Mouse (Mus musculus) splenic B cell, adult 2 months (primary cell): ENCODE data around the gene Src.
"Not testable (repeated sequence)": the region's sequence is repeated elsewhere in the genome, so short reads cannot be mapped to it uniquely, and the experiment has no call there.

Experiments used
- DNase-seq: peaks from one replicate; pipeline ENCODE4 v3.0.0-alpha.2; 2011; ENCODE audit warnings: low read depth, low spot score
- H3K27me3 ChIP-seq: 2 replicates; pipeline ENCODE4 v1.6.1; 2012; ENCODE audit warnings: mild to moderate bottlenecking, low read length, moderate library complexity, mixed read lengths; ENCODE audit not compliant: control insufficient read depth, poor library complexity, insufficient read depth, severe bottlenecking
- H3K36me3 ChIP-seq: 2 replicates; pipeline ENCODE4 v1.6.1; 2012; ENCODE audit warnings: mild to moderate bottlenecking, low read length, moderate library complexity, mixed read lengths; ENCODE audit not compliant: control insufficient read depth, poor library complexity, insufficient read depth, severe bottlenecking

Gene Src

DNA sequence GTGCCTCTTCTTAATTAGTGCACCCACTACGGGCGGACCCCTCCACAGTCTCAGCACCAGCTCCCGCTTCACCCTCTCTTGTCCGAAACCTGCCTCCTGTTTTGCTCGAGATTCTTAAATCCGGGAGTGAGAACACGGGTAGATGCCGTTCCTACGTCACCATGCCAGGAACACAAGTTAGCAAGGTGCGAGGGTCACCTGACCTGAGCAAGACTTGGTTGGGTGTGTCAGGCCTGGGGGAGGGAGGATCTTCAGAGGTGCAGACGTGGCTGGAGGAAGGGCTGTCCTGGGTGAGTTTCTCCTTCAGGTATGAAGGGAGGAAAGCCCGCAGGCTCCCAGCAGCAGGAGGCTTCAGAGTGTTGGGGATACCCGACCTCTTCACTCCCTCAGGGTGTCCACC lies at the start of gene Src:
Src (plus strand) TSS at position 239 of the 400 bp plus-strand sequence.
- Histone ChIP-seq H3K36me3 (no peaks in the 10 kb centered on the region), H3K27me3 (no peaks in the 10 kb centered on the region)
- DNase-seq = no peak

- DNase-seq = no peak
- no peaks in the 10 kb centered on the region for H3K36me3 ChIP-seq
- no peaks in the 10 kb centered on the region for H3K27me3 ChIP-seq
Measured at GRCm38 (mm10) chr2:157371696-157372095, 46.5 kb upstream of the Src start.

GRCm38 (mm10) chr2:157373681-157374080 lies 44.6 kb upstream of the Src start:
- no peaks in the 10 kb centered on the region for H3K36me3 ChIP-seq
- no peak for DNase-seq

DNA sequence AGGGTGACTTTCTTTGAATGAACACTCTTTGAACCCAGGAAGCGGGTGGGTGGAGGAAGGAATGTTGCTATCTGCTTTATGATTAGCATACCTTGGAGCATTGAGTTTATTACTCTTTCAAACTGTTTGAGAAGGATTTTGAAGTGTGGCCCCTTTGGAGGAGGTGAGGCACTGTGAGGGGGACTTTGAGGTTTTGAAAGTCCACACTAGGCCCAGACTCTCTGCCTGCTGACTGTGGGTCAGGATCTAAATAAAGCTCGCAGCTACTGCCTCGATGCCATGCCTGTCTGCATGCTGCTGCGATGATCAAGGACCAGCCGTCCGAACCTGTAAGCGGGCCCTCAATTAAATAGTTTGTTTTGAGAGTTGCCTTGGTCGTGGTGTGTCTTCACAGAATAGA lies 43.2 kb upstream of the Src start:
- no peaks in the 10 kb centered on the region for H3K27me3 ChIP-seq
- H3K36me3 ChIP-seq = no peaks in the 10 kb centered on the region
- DNase-seq = no peak

More at GRCm38 (mm10) chr2:157373681-157374080, 44.6 kb upstream of the Src start:
- H3K27me3 ChIP-seq = no peaks in the 10 kb centered on the region

- no peaks in the 10 kb centered on the region for H3K27me3 ChIP-seq
- DNase-seq = no peak
- H3K36me3 ChIP-seq = no peaks in the 10 kb centered on the region
Measured at GRCm38 (mm10) chr2:157375794-157376757, 42.2 kb upstream of the Src start.

- DNase-seq = no peak
- Histone ChIP-seq H3K36me3 (peaks cover 2% of the 10 kb centered on the region; the same call in 1 of the 2 replicates), H3K27me3 (no peaks in the 10 kb centered on the region)
Measured at GRCm38 (mm10) chr2:157376995-157377394, 41.2 kb upstream of the Src start.

DNA sequence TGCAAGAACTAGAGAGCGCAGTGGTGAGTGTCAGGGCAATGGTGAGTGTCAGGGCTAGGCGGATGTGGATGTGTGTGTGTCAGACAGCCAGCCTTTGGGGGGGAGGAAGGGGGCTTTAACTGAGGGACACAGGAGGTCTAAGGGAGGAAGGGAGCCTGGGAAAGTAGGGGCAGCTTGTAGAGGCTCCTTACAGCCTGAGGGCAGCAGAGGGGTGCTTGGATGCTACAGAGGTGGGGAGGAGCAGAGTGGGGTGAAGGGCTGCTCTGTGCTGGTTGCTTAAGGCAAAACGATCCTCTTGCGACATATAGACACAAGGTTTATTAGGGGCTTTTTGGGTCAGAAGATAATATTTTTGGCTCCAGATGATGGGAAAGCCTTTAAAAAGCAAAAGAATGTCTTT lies 33.4 kb upstream of the Src start:
- peaks cover 3% of the 10 kb centered on the region; the same call in 1 of the 2 replicates for H3K36me3 ChIP-seq
- no peak for DNase-seq

GRCm38 (mm10) chr2:157388901-157389590 lies 29.2 kb upstream of the Src start:
- H3K27me3 ChIP-seq, H3K36me3 ChIP-seq, DNase-seq: not testable (repeated sequence)

More for the DNA sequence above, 33.4 kb upstream of the Src start:
- no peaks in the 10 kb centered on the region for H3K27me3 ChIP-seq

DNA sequence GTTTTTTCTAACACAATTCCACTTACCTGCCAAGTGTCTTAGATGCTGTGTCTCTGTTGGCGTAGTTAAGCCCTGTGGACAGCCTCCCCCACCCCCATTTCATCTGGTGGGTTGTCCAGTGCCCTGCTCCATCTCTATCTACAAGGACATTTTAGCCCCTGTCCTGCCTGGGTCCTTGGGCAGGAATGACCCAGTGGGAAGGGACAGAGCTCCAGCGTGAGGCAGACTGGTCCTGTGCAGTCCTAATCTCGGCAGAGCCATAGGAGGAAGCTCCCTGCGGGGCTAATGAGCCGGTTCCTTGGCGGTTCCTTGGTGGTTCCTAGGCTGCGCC lies 28.7 kb upstream of the Src start:
- DNase-seq = no peak
- Histone ChIP-seq H3K27me3 (no peaks in the 10 kb centered on the region), H3K36me3 (no peaks in the 10 kb centered on the region; the same call in 1 of the 2 replicates)

GRCm38 (mm10) chr2:157392331-157392730 lies 25.9 kb upstream of the Src start:
- Histone ChIP-seq H3K36me3 (peaks cover 3% of the 10 kb centered on the region), H3K27me3 (no peaks in the 10 kb centered on the region)
- DNase-seq = no peak

GRCm38 (mm10) chr2:157393549-157393948 lies 24.7 kb upstream of the Src start:
- Histone ChIP-seq H3K27me3 (no peaks in the 10 kb centered on the region), H3K36me3 (peaks cover 3% of the 10 kb centered on the region)
- DNase-seq = no peak

DNA sequence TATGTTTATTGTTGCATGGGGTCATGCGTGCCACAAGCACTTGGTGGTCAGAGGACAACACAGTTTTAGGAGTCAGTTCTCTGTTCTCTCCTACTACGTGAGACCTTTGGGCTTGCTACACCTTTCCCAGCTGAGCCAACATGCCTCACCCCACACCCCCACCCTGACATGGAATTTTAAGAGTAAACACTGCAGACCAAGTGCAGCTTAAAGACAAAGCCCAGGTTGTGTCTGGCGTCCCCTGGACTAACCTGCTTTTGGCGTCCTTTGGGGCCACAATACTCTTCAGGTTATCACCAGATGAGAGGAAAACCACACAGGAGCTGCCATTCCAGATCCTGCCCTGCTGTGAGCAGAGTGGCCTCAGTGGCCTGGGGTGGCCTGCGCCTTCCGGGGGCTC lies 23.4 kb upstream of the Src start:
- H3K27me3 ChIP-seq = no peaks in the 10 kb centered on the region
- H3K36me3 ChIP-seq = peaks cover 3% of the 10 kb centered on the region
- DNase-seq = no peak

GRCm38 (mm10) chr2:157395371-157395770 lies 22.9 kb upstream of the Src start:
- no peaks in the 10 kb centered on the region for H3K27me3 ChIP-seq
- no peak for DNase-seq
- peaks cover 3% of the 10 kb centered on the region for H3K36me3 ChIP-seq

DNA sequence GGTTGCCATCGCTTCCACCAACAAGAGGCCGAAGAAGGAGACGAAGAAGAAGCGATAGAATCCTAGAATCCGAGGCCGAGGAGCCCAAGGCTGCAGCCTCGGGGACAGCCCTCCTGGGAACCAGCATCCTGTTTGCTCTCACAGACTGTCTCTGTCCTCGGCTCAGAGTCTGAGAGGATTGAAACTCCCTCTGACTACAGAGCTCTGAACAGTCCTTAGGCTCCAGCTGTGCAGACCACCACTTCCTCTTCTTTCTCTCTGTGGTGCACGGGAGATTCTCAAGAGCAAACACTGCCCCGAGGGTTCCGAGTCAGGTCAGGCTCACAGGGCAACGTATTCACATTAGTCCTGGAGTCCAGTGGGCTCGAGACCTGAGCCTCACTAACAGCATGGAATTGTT lies 22.3 kb upstream of the Src start:
- Histone ChIP-seq H3K36me3 (peaks cover 3% of the 10 kb centered on the region), H3K27me3 (no peaks in the 10 kb centered on the region)
- DNase-seq = peak; percentile 57

- DNase-seq = no peak
- no peaks in the 10 kb centered on the region for H3K27me3 ChIP-seq
- H3K36me3 ChIP-seq = peaks cover 3% of the 10 kb centered on the region
Measured at GRCm38 (mm10) chr2:157397376-157397775, 20.9 kb upstream of the Src start.
